Mouse (Mus musculus) MEL (cell line): ENCODE data around the gene Afdn. TPM values are rescaled to one million over a fixed set of nuclear protein-coding genes. Genes with fewer than 3 reads are reported as not detected.

Experiments used
- DNase-seq: peaks from one replicate; pipeline ENCODE4 v3.0.0; 2011; ENCODE audit warnings: low read depth, low spot score
- H3K27ac ChIP-seq: 2 replicates; pipeline ENCODE4 v1.5.1; 2012; ENCODE audit warnings: low read depth, mild to moderate bottlenecking, control low read depth, low read length, moderate library complexity; ENCODE audit not compliant: control insufficient read depth
- H3K27me3 ChIP-seq, 2 experiments: fragments of 150-350 bp in 1 of 2; sonication (generic) in 1 of 2; 2 replicates each; pipeline ENCODE4 v1.6.1; 2012; ENCODE audit warnings: low read length in 2 of 2, mild to moderate bottlenecking in 2 of 2, improper control_type of control experiment in 1 of 2, moderate library complexity in 1 of 2; ENCODE audit not compliant: insufficient read depth in 2 of 2, control insufficient read depth in 1 of 2
- H3K36me3 ChIP-seq, 2 experiments: 2 replicates each; pipeline ENCODE4 v1.6.1; 2012 to 2014; ENCODE audit warnings: low read length in 2 of 2, improper control_type of control experiment in 1 of 2, inconsistent platforms in 1 of 2, mild to moderate bottlenecking in 1 of 2; ENCODE audit not compliant: insufficient read depth in 2 of 2, control insufficient read depth in 1 of 2
- H3K4me1 ChIP-seq, 2 experiments: fragments of 150-350 bp in 1 of 2; sonication (generic) in 1 of 2; 2 replicates each; pipeline ENCODE4 v1.6.1; 2012; ENCODE audit warnings: low read length in 2 of 2, improper control_type of control experiment in 1 of 2, mild to moderate bottlenecking in 1 of 2; ENCODE audit not compliant: insufficient read depth in 2 of 2, control insufficient read depth in 1 of 2
- H3K4me3 ChIP-seq, 2 experiments: fragments of 150-350 bp in 1 of 2; sonication (generic) in 1 of 2; 2 replicates each; pipeline ENCODE4 v1.5.1; 2012; ENCODE audit warnings: low read depth in 2 of 2, low read length in 2 of 2, mild to moderate bottlenecking in 2 of 2, moderate library complexity in 2 of 2, control low read depth in 1 of 2, improper control_type of control experiment in 1 of 2; ENCODE audit not compliant: control insufficient read depth in 1 of 2, insufficient read depth in 1 of 2
- H3K79me2 ChIP-seq: 2 replicates; pipeline ENCODE4 v1.6.1; 2012; ENCODE audit warnings: mild to moderate bottlenecking, low read length, moderate library complexity; ENCODE audit not compliant: control insufficient read depth, poor library complexity, insufficient read depth
- H3K9ac ChIP-seq: 2 replicates; pipeline ENCODE4 v1.6.1; 2012; ENCODE audit warnings: low read depth, mild to moderate bottlenecking, control low read depth, low read length, moderate library complexity; ENCODE audit not compliant: control insufficient read depth, poor library complexity, severe bottlenecking
- H3K9me3 ChIP-seq: fragments of 150-350 bp; sonication (generic); replicated peaks from 2 replicates; pipeline ENCODE4 v1.6.1; 2012; ENCODE audit warnings: mild to moderate bottlenecking, low read length, improper control_type of control experiment, moderate library complexity; ENCODE audit not compliant: insufficient read depth
- CHD1 ChIP-seq: IDR thresholded peaks from 2 replicates; pipeline ENCODE4 v1.6.1; 2012; ENCODE audit warnings: low read depth, mild to moderate bottlenecking, inconsistent platforms, low read length, improper control_type of control experiment
- CHD2 ChIP-seq: IDR thresholded peaks from 2 replicates; pipeline ENCODE4 v1.6.1; 2011; ENCODE audit warnings: low read length, improper control_type of control experiment
- CTCF ChIP-seq, 3 experiments: IDR thresholded peaks in 2 of 3; conservative IDR thresholded peaks in 1 of 3; 2 replicates each; pipeline ENCODE4 v1.5.1; 2011 to 2012; ENCODE audit warnings: low read length in 3 of 3, low read depth in 2 of 3, mild to moderate bottlenecking in 2 of 3, improper control_type of control experiment in 1 of 3, inconsistent platforms in 1 of 3, mixed read lengths in 1 of 3, moderate library complexity in 1 of 3; ENCODE audit not compliant: control insufficient read depth in 1 of 3, insufficient read depth in 1 of 3, poor library complexity in 1 of 3, severe bottlenecking in 1 of 3
- ELF1 ChIP-seq: IDR thresholded peaks from 2 replicates; pipeline ENCODE4 v1.6.1; 2014; ENCODE audit warnings: low read depth, mild to moderate bottlenecking, inconsistent platforms, low read length, improper control_type of control experiment, moderate library complexity
- ETS1 ChIP-seq: IDR thresholded peaks from 2 replicates; pipeline ENCODE4 v1.6.1; 2012; ENCODE audit warnings: low read depth, mild to moderate bottlenecking, inconsistent platforms, low read length, improper control_type of control experiment, moderate library complexity
- GATA1 ChIP-seq: IDR thresholded peaks from 2 replicates; pipeline ENCODE4 v1.6.1; 2011; ENCODE audit warnings: low read depth, low read length, improper control_type of control experiment
- HCFC1 ChIP-seq: IDR thresholded peaks from 2 replicates; pipeline ENCODE4 v1.6.1; 2012; ENCODE audit warnings: low read depth, mild to moderate bottlenecking, inconsistent platforms, low read length, improper control_type of control experiment, moderate library complexity
- JUND ChIP-seq: IDR thresholded peaks from 2 replicates; pipeline ENCODE4 v1.6.1; 2011; ENCODE audit warnings: low read depth, mild to moderate bottlenecking, improper control_type of control experiment, low read length
- MAFK ChIP-seq: IDR thresholded peaks from 2 replicates; pipeline ENCODE4 v1.6.1; 2011; ENCODE audit warnings: low read depth, mild to moderate bottlenecking, low read length, improper control_type of control experiment, borderline replicate concordance
- MAX ChIP-seq: IDR thresholded peaks from 2 replicates; pipeline ENCODE4 v1.6.1; 2011; ENCODE audit warnings: low read length, improper control_type of control experiment
- MXI1 ChIP-seq: IDR thresholded peaks from 2 replicates; pipeline ENCODE4 v1.6.1; 2011; ENCODE audit warnings: mild to moderate bottlenecking, low read depth, low read length, improper control_type of control experiment
- MYB ChIP-seq: IDR thresholded peaks from 2 replicates; pipeline ENCODE4 v1.6.1; 2011; ENCODE audit warnings: mild to moderate bottlenecking, low read depth, low read length, improper control_type of control experiment
- NELFE ChIP-seq: IDR thresholded peaks from 2 replicates; pipeline ENCODE4 v1.6.1; 2011; ENCODE audit warnings: low read depth, low read length, improper control_type of control experiment
- POLR2AphosphoS5 ChIP-seq: IDR thresholded peaks from 2 replicates; pipeline ENCODE4 v1.6.1; 2012; ENCODE audit warnings: low read depth, borderline replicate concordance, mild to moderate bottlenecking, inconsistent platforms, low read length, moderate library complexity, mixed read lengths
- RCOR1 ChIP-seq: IDR thresholded peaks from 2 replicates; pipeline ENCODE4 v1.6.1; 2012; ENCODE audit warnings: low read depth, mild to moderate bottlenecking, inconsistent platforms, low read length, improper control_type of control experiment
- TAL1 ChIP-seq: IDR thresholded peaks from 2 replicates; pipeline ENCODE4 v1.6.1; 2012; ENCODE audit warnings: mild to moderate bottlenecking, inconsistent platforms, low read length, moderate library complexity, mixed read lengths
- TCF12 ChIP-seq: IDR thresholded peaks from 2 replicates; pipeline ENCODE4 v1.6.1; 2014; ENCODE audit warnings: low read depth, mild to moderate bottlenecking, inconsistent platforms, low read length, improper control_type of control experiment, moderate library complexity
- UBTF ChIP-seq: IDR thresholded peaks from 2 replicates; pipeline ENCODE4 v1.6.1; 2012; ENCODE audit warnings: low read depth, mild to moderate bottlenecking, inconsistent platforms, low read length, improper control_type of control experiment, moderate library complexity, borderline replicate concordance; ENCODE audit not compliant: insufficient read depth
- ZC3H11A ChIP-seq: IDR thresholded peaks from 2 replicates; pipeline ENCODE4 v1.6.1; 2012; ENCODE audit warnings: low read depth, mild to moderate bottlenecking, inconsistent platforms, low read length, improper control_type of control experiment
- ZMIZ1 ChIP-seq: IDR thresholded peaks from 2 replicates; pipeline ENCODE4 v1.6.1; 2012; ENCODE audit warnings: low read depth, mild to moderate bottlenecking, inconsistent platforms, low read length, improper control_type of control experiment, moderate library complexity
- polyA plus RNA-seq, 2 experiments: library from polyadenylated mRNA; stranded (reverse) in 1 of 2; unstranded in 1 of 2; fragments of >175 nt in 1 of 2; fragments of >200 nt in 1 of 2; gene quantifications; 2 replicates each; pipeline versions ENCODE4 v1.2.1 to v1.2.4; 2012; ENCODE audit warnings: low replicate concordance in 2 of 2, low read depth in 1 of 2; ENCODE audit not compliant: insufficient read length in 2 of 2, insufficient read depth in 1 of 2, missing spikeins in 1 of 2
- total RNA-seq: library from RNA; depleted of rRNA; stranded (reverse); fragments of 300-350 nt; gene quantifications from 2 replicates; pipeline ENCODE4 v1.2.3, GENCODE M21; 2012

The Afdn gene
- total and polyA plus RNA-seq, 3 experiments = 0.39 TPM; not detected in 1

DNA sequence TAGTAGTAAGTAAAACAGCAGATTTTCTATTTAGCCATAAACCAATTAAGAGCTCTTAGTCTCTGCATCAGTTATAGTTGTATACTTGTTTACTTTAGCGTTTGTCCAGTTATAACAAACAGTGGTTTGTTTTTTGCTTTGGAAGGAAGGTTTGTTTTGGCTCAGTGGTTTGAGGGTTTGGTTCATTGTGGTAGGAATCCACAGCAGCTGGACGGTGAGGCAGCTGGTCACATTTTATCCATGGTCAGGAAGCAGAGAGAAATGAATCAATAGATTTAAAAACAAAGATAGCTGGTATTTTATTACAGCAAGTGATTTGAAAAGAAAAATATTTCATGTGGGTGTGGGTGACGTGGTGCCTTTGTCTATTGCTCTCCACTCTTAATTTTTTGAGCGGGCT, 59.0 kb downstream of the Afdn start:
- DNase-seq = no peak

DNA sequence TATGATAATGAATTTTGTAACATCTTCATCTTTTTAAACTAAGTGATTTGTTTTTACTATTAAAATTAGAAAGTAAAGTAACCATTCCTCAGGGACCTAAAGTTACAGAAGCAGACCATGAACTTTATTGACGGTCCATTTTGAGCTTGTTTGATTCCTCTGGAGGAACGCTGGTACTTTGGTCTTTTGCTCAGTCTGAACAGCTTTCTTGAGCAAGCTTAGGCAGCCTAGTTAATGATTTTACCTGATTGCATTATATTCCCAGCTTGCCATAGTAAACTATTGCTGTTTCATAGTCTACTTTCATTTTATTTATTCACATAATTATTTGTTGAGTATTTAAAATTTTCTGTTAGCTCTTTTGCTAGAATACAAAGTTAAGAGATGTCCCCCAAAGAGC, 60.3 kb downstream of the Afdn start:
- no peak for TF ChIP-seq HCFC1
- no peak for TF ChIP-seq POLR2AphosphoS5
- no peak for TF ChIP-seq UBTF
- Histone ChIP-seq H3K9ac (no peak overlapping the region), H3K36me3 (no peaks in the 10 kb centered on the region), H3K4me1 (no peaks in the 10 kb centered on the region), H3K79me2 (no peaks in the 10 kb centered on the region), H3K27me3 (no peaks in the 10 kb centered on the region), H3K27ac (no peak overlapping the region), H3K4me3 (no peak overlapping the region), H3K9me3 (no peaks in the 10 kb centered on the region)
- DNase-seq = no peak

More for the DNA sequence above, 59.0 kb downstream of the Afdn start:
- Histone ChIP-seq H3K9ac (no peak overlapping the region), H3K4me1 (no peaks in the 10 kb centered on the region), H3K27me3 (no peaks in the 10 kb centered on the region), H3K79me2 (no peaks in the 10 kb centered on the region), H3K9me3 (no peaks in the 10 kb centered on the region), H3K27ac (no peak overlapping the region), H3K36me3 (no peaks in the 10 kb centered on the region), H3K4me3 (no peak overlapping the region)
- no peak for TF ChIP-seq TAL1
- TF ChIP-seq GATA1 = no peak
- TF ChIP-seq TCF12 = no peak
- TF ChIP-seq UBTF = no peak
- no peak for TF ChIP-seq CTCF (IDR thresholded peaks at IDR 0.05 in 2 of 3, conservative IDR thresholded peaks at IDR 0.05 in 1 of 3; ENCODE audit: control insufficient read depth in 1 of 3, insufficient read depth in 1 of 3, low read depth in 2 of 3, low read length in 3 of 3, poor library complexity in 1 of 3, severe bottlenecking in 1 of 3)
- TF ChIP-seq POLR2AphosphoS5 = no peak
- TF ChIP-seq ZMIZ1 = no peak
- no peak for TF ChIP-seq CHD1
- TF ChIP-seq ETS1 = no peak
- TF ChIP-seq NELFE = no peak
- TF ChIP-seq CHD2 = no peak
- TF ChIP-seq JUND = no peak
- TF ChIP-seq MAX = no peak
- TF ChIP-seq ELF1 = no peak
- TF ChIP-seq RCOR1 = no peak
- TF ChIP-seq MAFK = no peak
- TF ChIP-seq ZC3H11A = no peak
- no peak for TF ChIP-seq MYB
- TF ChIP-seq MXI1 = no peak
